Mouse (Mus musculus) liver, embryonic 13.5 days (tissue): Measurements from ENCODE around the gene Flot2. TPM values are rescaled to one million over a fixed set of nuclear protein-coding genes. Genes with fewer than 3 reads are reported as not detected.
A peak's percentile ranks its signal among the peaks of the same experiment; 100 is the strongest.

ENCODE experiments used
- ATAC-seq: fragments of 200-750 bp; cut with Nextera tagmentation; 2 replicates; pipeline ENCODE4 v1.8.0; 2017; ENCODE audit warnings: low read depth, mild to moderate bottlenecking, moderate number of reproducible peaks, moderate library complexity
- DNase-seq: peaks from one replicate; pipeline ENCODE4 v3.0.0; 2022
- H3K27ac ChIP-seq: fragments of 300-500 bp; sonication (generic); 2 replicates; pipeline ENCODE4 v1.5.1; 2015; ENCODE audit warnings: moderate library complexity, mild to moderate bottlenecking, inconsistent platforms
- H3K27me3 ChIP-seq: fragments of 300-500 bp; sonication (generic); 2 replicates; pipeline ENCODE4 v1.6.1; 2015; ENCODE audit warnings: mild to moderate bottlenecking, inconsistent platforms
- H3K36me3 ChIP-seq: fragments of 300-500 bp; sonication (generic); 2 replicates; pipeline ENCODE4 v1.6.1; 2015; ENCODE audit warnings: mild to moderate bottlenecking, inconsistent platforms
- H3K4me1 ChIP-seq: fragments of 300-500 bp; sonication (generic); replicated peaks from 2 replicates; pipeline ENCODE4 v1.6.1; 2015; ENCODE audit warnings: inconsistent platforms
- H3K4me2 ChIP-seq: fragments of 300-500 bp; sonication (generic); 2 replicates; pipeline ENCODE4 v1.6.1; 2015; ENCODE audit warnings: inconsistent platforms, mild to moderate bottlenecking, moderate library complexity
- H3K4me3 ChIP-seq: fragments of 300-500 bp; sonication (generic); replicated peaks from 2 replicates; pipeline ENCODE4 v1.5.1; 2015; ENCODE audit warnings: mild to moderate bottlenecking, inconsistent platforms
- H3K9ac ChIP-seq: fragments of 300-500 bp; sonication (generic); 2 replicates; pipeline ENCODE4 v1.6.1; 2015; ENCODE audit warnings: mild to moderate bottlenecking, inconsistent platforms
- H3K9me3 ChIP-seq: fragments of 300-500 bp; sonication (generic); replicated peaks from 2 replicates; pipeline ENCODE4 v1.6.1; 2016; ENCODE audit warnings: inconsistent platforms
- WGBS: fragments of 180-500 bp; shearing (Covaris S2); methylation state at CpG from one replicate; pipeline ENCODE4 v1.1.7; 2015; ENCODE audit not compliant: insufficient replicate concordance; 5-methylcytosine and 5-hydroxymethylcytosine counted together
- polyA plus RNA-seq: library from polyadenylated mRNA; unstranded; fragments of >200 nt; fragmentation: Nextera tagmentation; extraction: Ambion mirVana; gene quantifications from 2 replicates; pipeline ENCODE4 v1.2.1, GENCODE M21; 2015

Flot2 gene
- 24.6 and 27.1 TPM in 2 replicates for polyA plus RNA-seq

GRCm38 (mm10) chr11:78037831-78038752 lies at the start of gene Flot2:
Gene Flot2 (plus strand): TSS chr11:78037931.
- DNase-seq (peak; percentile 46), ATAC-seq (peak; percentile 79)
- Histone ChIP-seq H3K9ac (peak within 1 kb of the TSS; percentile 93), H3K27me3 (no peaks in the 10 kb centered on the region), H3K4me3 (peak within 1 kb of the TSS; percentile 83), H3K36me3 (peaks cover 78% of the 10 kb centered on the region), H3K27ac (peak within 1 kb of the TSS; percentile 93), H3K9me3 (no peaks in the 10 kb centered on the region), H3K4me2 (peak within 1 kb of the TSS; percentile 98), H3K4me1 (peaks cover 67% of the 10 kb centered on the region)
- 4% methylated on average over 46 of the region's 55 CpGs for WGBS

GRCm38 (mm10) chr11:77989071-77989690 lies 48.5 kb upstream of the Flot2 start:
- no peak overlapping the region for H3K27ac ChIP-seq
- WGBS: 88% methylated on average over 13 of the region's 13 CpGs
- ATAC-seq: no peak
- no peaks in the 10 kb centered on the region for H3K9me3 ChIP-seq
- H3K4me3 ChIP-seq: no peak overlapping the region
- peaks cover 67% of the 10 kb centered on the region for H3K36me3 ChIP-seq
- no peak overlapping the region for H3K9ac ChIP-seq
- no peaks in the 10 kb centered on the region for H3K27me3 ChIP-seq
- no peak overlapping the region for H3K4me2 ChIP-seq
- peaks cover 39% of the 10 kb centered on the region for H3K4me1 ChIP-seq
- DNase-seq: no peak

GRCm38 (mm10) chr11:77995556-77995955 lies 42.2 kb upstream of the Flot2 start:
- Histone ChIP-seq H3K27ac (no peak overlapping the region), H3K9ac (no peak overlapping the region), H3K4me2 (no peak overlapping the region), H3K27me3 (no peaks in the 10 kb centered on the region), H3K4me1 (peaks cover 4% of the 10 kb centered on the region; the same call in 1 of the 2 replicates), H3K9me3 (no peaks in the 10 kb centered on the region), H3K4me3 (no peak overlapping the region), H3K36me3 (peaks cover 60% of the 10 kb centered on the region)
- DNase-seq (no peak), ATAC-seq (no peak)
- 80% methylated on average over 1 of the region's 1 CpGs for WGBS

- H3K4me1 ChIP-seq: peaks cover 21% of the 10 kb centered on the region; the same call in 1 of the 2 replicates
- no peak overlapping the region for H3K4me3 ChIP-seq
- WGBS: 82% methylated on average over 5 of the region's 5 CpGs
- H3K9ac ChIP-seq: no peak overlapping the region
- H3K36me3 ChIP-seq: peaks cover 75% of the 10 kb centered on the region
- no peaks in the 10 kb centered on the region for H3K9me3 ChIP-seq
- DNase-seq: no peak
- H3K27ac ChIP-seq: no peak overlapping the region
- no peaks in the 10 kb centered on the region for H3K27me3 ChIP-seq
- no peak overlapping the region for H3K4me2 ChIP-seq
- no peak for ATAC-seq
Observed at GRCm38 (mm10) chr11:78006446-78006845, 31.3 kb upstream of the Flot2 start.

- peak; percentile 62; the same call in 1 of the 2 replicates for ATAC-seq
- Histone ChIP-seq H3K4me1 (no peaks in the 10 kb centered on the region), H3K9ac (no peak overlapping the region), H3K27ac (no peak overlapping the region), H3K4me3 (no peak overlapping the region), H3K27me3 (no peaks in the 10 kb centered on the region), H3K36me3 (peaks cover 93% of the 10 kb centered on the region), H3K4me2 (no peak overlapping the region), H3K9me3 (no peaks in the 10 kb centered on the region)
- 17% methylated on average over 4 of the region's 4 CpGs for WGBS
- peak; percentile 54 for DNase-seq
Observed at GRCm38 (mm10) chr11:78019676-78020075, 18.1 kb upstream of the Flot2 start.

GRCm38 (mm10) chr11:78023607-78024006 lies 14.1 kb upstream of the Flot2 start:
- DNase-seq (no peak), ATAC-seq (no peak)
- Histone ChIP-seq H3K27me3 (no peaks in the 10 kb centered on the region), H3K27ac (no peak overlapping the region), H3K4me2 (no peak overlapping the region), H3K9ac (no peak overlapping the region), H3K9me3 (no peaks in the 10 kb centered on the region), H3K4me3 (no peak overlapping the region), H3K4me1 (no peaks in the 10 kb centered on the region), H3K36me3 (peaks cover 91% of the 10 kb centered on the region)
- WGBS: 80% methylated on average over 8 of the region's 8 CpGs

GRCm38 (mm10) chr11:78029240-78029639 lies 8.5 kb upstream of the Flot2 start:
- Histone ChIP-seq H3K9ac (no peak overlapping the region), H3K4me1 (peaks cover 48% of the 10 kb centered on the region), H3K4me3 (no peak overlapping the region), H3K9me3 (no peaks in the 10 kb centered on the region), H3K27me3 (no peaks in the 10 kb centered on the region), H3K36me3 (peaks cover 61% of the 10 kb centered on the region), H3K4me2 (no peak overlapping the region), H3K27ac (peak overlapping the region; percentile 6; the same call in 1 of the 2 replicates)
- ATAC-seq (no peak), DNase-seq (no peak)
- WGBS: 89% methylated on average over 8 of the region's 8 CpGs

GRCm38 (mm10) chr11:78030600-78030999 lies 7.1 kb upstream of the Flot2 start:
- Histone ChIP-seq H3K27ac (peak overlapping the region; percentile 92; the same call in 1 of the 2 replicates), H3K9ac (peak overlapping the region; percentile 93; the same call in 1 of the 2 replicates), H3K4me3 (peak overlapping the region; percentile 78), H3K36me3 (peaks cover 63% of the 10 kb centered on the region), H3K4me1 (peaks cover 59% of the 10 kb centered on the region), H3K4me2 (peak overlapping the region; percentile 97), H3K9me3 (no peaks in the 10 kb centered on the region), H3K27me3 (no peaks in the 10 kb centered on the region)
- ATAC-seq: no peak
- 75% methylated on average over 2 of the region's 2 CpGs for WGBS
- DNase-seq: no peak

GRCm38 (mm10) chr11:78031389-78031788 lies 6.3 kb upstream of the Flot2 start:
- Histone ChIP-seq H3K4me1 (peaks cover 64% of the 10 kb centered on the region), H3K36me3 (peaks cover 61% of the 10 kb centered on the region), H3K9me3 (no peaks in the 10 kb centered on the region), H3K27me3 (no peaks in the 10 kb centered on the region), H3K4me3 (peak overlapping the region; percentile 78), H3K9ac (peak overlapping the region; percentile 93), H3K4me2 (peak overlapping the region; percentile 97), H3K27ac (peak overlapping the region; percentile 92)
- WGBS: 46% methylated on average over 6 of the region's 6 CpGs
- ATAC-seq (0 out of 2 replicates have a peak, but pooled peaks have one; percentile 0), DNase-seq (no peak)

- DNase-seq: peak; percentile 92
- no peaks in the 10 kb centered on the region for H3K27me3 ChIP-seq
- peak within 1 kb of the TSS; percentile 92 for H3K27ac ChIP-seq
- H3K9ac ChIP-seq: peak within 1 kb of the TSS; percentile 93
- H3K4me3 ChIP-seq: peak within 1 kb of the TSS; percentile 78
- peak within 1 kb of the TSS; percentile 97 for H3K4me2 ChIP-seq
- no peaks in the 10 kb centered on the region for H3K9me3 ChIP-seq
- peaks cover 61% of the 10 kb centered on the region for H3K36me3 ChIP-seq
- ATAC-seq: peak; percentile 93
- WGBS: under 1% methylated on average over 96 of the region's 96 CpGs
- H3K4me1 ChIP-seq: peaks cover 72% of the 10 kb centered on the region
Observed at GRCm38 (mm10) chr11:78031947-78032808, 5.6 kb upstream of the Flot2 start, which contains the start of gene Dhrs13. Gene Dhrs13 (plus strand): TSS chr11:78032280.
